Mouse (Mus musculus): ENCODE measurements at regions not wholly inside any gene's neighbourhood (a gene's known extent, or its start where the extent isn't known, plus 50 kb on each side); places are given as distances from the start of the nearest gene placed in this dataset.
A peak's percentile ranks its signal among the peaks of the same experiment; 100 is the strongest.

DNA sequence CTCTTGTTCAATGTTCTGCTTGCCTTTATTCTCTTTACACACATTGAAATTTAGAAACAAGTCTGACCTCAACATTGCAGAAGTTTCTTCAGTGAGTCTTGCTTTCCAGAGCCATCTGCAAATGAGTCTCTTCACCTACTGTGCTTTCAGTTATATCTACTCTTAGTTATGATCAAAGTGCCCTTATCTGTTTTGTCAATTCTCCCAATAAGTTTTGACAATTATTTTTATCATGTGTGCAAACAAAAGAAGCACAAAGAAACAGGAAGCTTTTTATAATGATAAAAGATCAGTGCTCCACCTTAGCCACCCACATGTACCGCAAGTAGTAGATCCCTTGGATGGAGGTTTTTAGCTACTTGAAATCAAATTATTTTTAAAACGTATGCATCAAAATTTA, 1322.8 kb upstream of the Zeb2 start:
- CTCF ChIA-PET: no interaction called here
- TF ChIP-seq CTCF (IDR thresholded peaks at IDR 0.05): no peak
- in situ Hi-C loops (cut with MboI; ENCODE audit: low pct_unique_long_range_greater_than_20kb): loop anchor here (25.0 kb wide), 1 partner anchor 1478 kb away; no protein-coding TSS in a partner anchor
- POLR2A ChIA-PET: no interaction called here
- ATAC-seq (no peak), DNase-seq (ENCODE audit: low read depth, low spot score) (no peak)
- no peaks in the 10 kb centered on the region for H3K27me3 ChIP-seq

DNA sequence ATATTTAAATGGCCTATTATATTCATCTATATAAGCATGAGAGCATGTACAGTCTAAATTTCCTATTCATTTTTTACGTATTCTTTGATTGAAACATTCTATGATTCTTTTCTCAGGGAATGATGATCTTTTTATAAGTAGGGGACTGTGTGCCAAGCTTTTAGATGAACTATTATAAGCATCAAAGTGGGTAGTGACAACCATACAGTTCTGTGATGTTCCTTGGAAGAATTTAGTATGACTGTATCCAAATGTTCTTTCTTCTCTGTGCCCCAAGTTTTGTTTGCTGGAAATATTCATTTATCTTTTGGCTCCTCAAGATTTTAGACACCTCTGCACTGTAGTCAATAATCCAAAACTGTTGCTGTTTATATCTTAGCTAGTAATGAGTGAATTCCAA, 1301.1 kb upstream of the Zeb2 start:
- TF ChIP-seq CTCF (IDR thresholded peaks at IDR 0.05): no peak
- ATAC-seq (no peak), DNase-seq (ENCODE audit: low read depth, low spot score) (no peak)
- CTCF ChIA-PET: interaction anchor here (0.8 to 1.2 kb wide), 2 partner anchors 21 to 23 kb away, joined by 3 read pairs; no protein-coding TSS in a partner anchor
- H3K27me3 ChIP-seq: peaks cover 3% of the 10 kb centered on the region
- POLR2A ChIA-PET: no interaction called here
- in situ Hi-C loops (cut with MboI; ENCODE audit: low pct_unique_long_range_greater_than_20kb): no loop called here

DNA sequence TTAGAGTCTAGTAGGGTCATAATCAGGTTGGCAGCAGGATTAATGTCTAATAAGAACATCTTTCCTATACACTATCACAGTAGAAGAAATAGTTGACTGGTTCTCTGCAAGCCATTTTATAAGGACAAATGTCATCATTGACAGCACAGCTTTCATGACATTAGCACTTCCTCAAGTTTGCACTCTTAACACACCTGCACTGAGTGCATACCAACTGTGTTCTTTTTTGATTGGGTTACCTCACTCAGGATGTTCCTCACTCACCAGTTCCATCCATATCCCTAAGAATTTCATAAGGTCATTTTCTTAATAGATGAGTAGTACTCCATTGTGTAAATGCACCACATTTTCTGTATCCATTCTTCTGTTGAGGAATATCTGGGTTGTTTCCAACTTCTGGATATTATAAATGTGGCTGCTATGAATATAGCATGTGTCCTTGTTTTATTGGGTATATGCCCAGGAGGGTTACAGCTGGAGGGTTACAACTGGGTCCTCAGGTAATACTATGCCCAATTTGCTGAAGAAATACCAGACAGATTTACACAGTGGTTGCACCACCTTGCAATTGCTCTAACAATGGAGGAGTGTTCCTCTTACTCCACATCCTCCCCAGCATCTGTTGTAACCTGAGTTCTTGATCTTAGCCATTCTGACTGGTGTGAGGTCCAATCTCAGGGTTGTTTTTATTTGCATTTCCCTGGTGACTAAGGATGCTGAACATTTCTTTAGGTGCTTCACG, 1285.3 kb upstream of the Zeb2 start:
- no peak for DNase-seq (ENCODE audit: low read depth, low spot score)
- no peak for ATAC-seq
- in situ Hi-C loops (cut with MboI; ENCODE audit: low pct_unique_long_range_greater_than_20kb): no loop called here
- no peak for TF ChIP-seq CTCF (IDR thresholded peaks at IDR 0.05)
- POLR2A ChIA-PET: no interaction called here
- CTCF ChIA-PET: no interaction called here
- no peaks in the 10 kb centered on the region for H3K27me3 ChIP-seq

DNA sequence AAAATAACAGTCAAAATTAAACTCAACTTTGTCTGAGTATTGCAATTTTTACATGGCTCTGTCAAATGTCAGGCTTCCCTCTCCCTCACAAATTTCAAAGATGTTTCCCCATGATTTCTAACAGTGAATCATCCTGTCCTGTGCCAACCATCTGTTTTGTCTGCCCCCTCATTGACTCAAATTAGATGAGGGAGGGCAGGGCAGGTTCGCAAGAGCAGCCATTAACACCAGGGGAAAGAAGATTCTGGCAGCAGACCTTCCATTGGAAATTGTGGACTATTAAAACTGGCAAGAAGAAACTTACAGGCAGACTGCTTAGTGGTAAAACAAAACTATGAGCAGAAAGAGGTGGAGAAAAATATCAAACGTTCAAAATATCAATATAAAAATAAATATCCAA, 1277.0 kb upstream of the Zeb2 start:
- in situ Hi-C loops (cut with MboI; ENCODE audit: low pct_unique_long_range_greater_than_20kb): no loop called here
- ChIA-PET POLR2A (no interaction called here), CTCF (no interaction called here)
- ATAC-seq: no peak
- no peaks in the 10 kb centered on the region for H3K27me3 ChIP-seq
- no peak for TF ChIP-seq CTCF (IDR thresholded peaks at IDR 0.05)
- no peak for DNase-seq (ENCODE audit: low read depth, low spot score)

DNA sequence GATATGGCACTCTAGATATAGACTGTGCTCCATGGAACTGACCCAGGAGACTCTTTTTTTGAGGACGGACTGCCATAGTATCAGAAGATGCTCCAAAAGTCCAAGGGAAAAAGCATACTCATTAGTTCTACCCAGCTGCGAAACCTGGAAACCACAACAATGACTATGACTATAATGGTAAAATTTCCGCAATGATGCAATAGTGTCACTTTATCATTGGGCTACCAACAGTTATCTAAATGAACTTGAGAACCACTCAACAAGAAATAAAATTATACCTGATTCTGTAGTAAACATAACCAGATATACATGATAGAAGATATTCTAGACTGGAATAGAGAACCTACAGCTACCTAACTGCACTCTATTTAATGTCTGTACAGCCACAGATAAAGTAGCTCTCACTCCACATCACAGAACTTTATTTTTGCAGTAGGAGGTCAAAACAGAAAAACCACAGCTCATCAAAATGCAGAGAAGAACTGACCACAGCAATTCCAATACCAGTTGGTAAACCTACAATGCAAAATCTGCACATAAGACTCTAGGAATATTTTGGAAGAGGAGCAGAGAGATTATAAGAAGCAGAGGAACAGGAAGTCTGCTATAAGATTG, 1255.8 kb upstream of the Zeb2 start:
- DNase-seq (ENCODE audit: low read depth, low spot score): no peak
- CTCF ChIA-PET: no interaction called here
- in situ Hi-C loops (cut with MboI; ENCODE audit: low pct_unique_long_range_greater_than_20kb): no loop called here
- POLR2A ChIA-PET: no interaction called here
- TF ChIP-seq CTCF (IDR thresholded peaks at IDR 0.05): no peak
- ATAC-seq: no peak
- H3K27me3 ChIP-seq: no peaks in the 10 kb centered on the region

DNA sequence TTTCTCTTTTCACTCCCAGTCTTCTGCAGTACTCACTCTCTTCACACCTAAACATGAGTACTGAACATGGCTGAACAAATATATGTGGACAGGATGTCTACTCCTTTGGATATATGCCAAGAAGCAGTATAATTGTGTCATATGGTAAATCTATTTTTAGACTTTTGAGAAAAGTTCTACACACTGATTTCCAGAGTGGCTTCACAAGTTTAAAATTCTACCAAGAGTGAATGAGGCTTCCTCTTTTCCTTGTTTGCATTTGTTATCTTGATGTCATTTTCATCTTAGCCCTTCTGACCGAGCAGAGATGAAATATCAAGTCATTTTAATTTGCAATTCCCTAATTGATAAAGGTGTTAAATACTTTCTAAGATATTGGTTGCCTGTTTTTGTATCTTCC, 1254.6 kb upstream of the Zeb2 start:
- H3K27me3 ChIP-seq: no peaks in the 10 kb centered on the region
- no peak for TF ChIP-seq CTCF (IDR thresholded peaks at IDR 0.05)
- in situ Hi-C loops (cut with MboI; ENCODE audit: low pct_unique_long_range_greater_than_20kb): no loop called here
- ChIA-PET CTCF (no interaction called here), POLR2A (no interaction called here)
- no peak for ATAC-seq
- no peak for DNase-seq (ENCODE audit: low read depth, low spot score)

DNA sequence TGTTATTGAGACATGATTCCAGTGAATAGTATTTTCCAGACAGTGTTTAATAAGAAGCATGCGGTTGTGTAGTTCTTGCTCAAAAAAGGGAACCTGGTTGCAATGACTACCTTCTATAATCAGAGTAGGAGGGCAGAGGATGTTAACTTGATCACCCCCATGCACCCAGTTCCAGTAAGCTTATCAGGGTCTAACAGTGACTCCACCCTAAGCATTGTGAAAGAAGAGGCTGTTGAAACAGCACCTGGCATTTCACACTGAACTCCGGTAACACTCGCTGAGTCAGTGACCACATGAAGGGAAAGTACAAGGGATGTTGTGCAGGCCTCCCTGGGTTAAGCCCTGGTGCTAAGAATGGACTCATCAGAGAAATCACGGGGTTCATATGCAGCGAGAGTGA, 1253.8 kb upstream of the Zeb2 start:
- in situ Hi-C loops (cut with MboI; ENCODE audit: low pct_unique_long_range_greater_than_20kb): no loop called here
- DNase-seq (ENCODE audit: low read depth, low spot score) (peak; percentile 17), ATAC-seq (peak; percentile 54)
- ChIA-PET CTCF (no interaction called here), POLR2A (no interaction called here)
- no peaks in the 10 kb centered on the region for H3K27me3 ChIP-seq
- TF ChIP-seq CTCF (IDR thresholded peaks at IDR 0.05): no peak

DNA sequence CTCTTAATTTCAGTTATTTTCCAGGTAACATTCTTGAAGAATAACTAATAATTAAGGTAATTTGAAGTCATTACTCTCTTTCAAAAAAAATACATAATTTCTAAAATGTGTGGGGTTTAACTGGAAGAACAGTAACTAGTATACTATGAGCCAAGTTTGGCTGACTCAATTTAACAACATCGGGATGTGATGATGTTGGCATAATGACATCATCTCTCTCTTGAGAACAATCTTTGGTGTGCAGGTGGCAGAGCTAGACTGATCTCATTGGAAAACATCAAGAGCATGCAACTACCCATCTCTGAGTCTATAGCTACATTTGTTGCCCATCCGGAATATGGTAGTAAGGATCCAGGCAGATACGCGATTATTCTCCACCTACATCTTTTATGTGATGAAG, 1251.7 kb upstream of the Zeb2 start:
- CTCF ChIA-PET: no interaction called here
- DNase-seq (ENCODE audit: low read depth, low spot score) (no peak), ATAC-seq (no peak)
- in situ Hi-C loops (cut with MboI; ENCODE audit: low pct_unique_long_range_greater_than_20kb): no loop called here
- no peaks in the 10 kb centered on the region for H3K27me3 ChIP-seq
- POLR2A ChIA-PET: no interaction called here
- TF ChIP-seq CTCF (IDR thresholded peaks at IDR 0.05): no peak

DNA sequence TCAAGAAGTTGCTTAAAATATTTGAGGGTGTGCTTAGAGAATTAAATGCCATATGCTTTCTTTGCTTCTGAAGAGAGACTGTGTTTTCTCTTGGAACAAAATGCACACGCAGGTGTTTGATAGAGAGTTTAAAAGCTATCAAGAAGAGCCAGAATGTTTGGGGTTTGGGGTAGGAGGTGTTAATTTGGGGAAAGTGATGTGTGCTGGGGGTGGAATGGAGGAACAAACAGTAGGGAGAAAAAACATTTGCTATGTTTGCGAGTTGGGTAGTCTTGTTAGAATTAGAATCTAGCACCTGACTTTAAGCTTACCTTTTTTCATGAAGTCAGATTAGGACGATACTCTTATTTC, 1248.9 kb upstream of the Zeb2 start:
- no peak for TF ChIP-seq CTCF (IDR thresholded peaks at IDR 0.05)
- ATAC-seq (no peak), DNase-seq (ENCODE audit: low read depth, low spot score) (no peak)
- H3K27me3 ChIP-seq: peaks cover 2% of the 10 kb centered on the region
- ChIA-PET POLR2A (no interaction called here), CTCF (no interaction called here)
- in situ Hi-C loops (cut with MboI; ENCODE audit: low pct_unique_long_range_greater_than_20kb): no loop called here

DNA sequence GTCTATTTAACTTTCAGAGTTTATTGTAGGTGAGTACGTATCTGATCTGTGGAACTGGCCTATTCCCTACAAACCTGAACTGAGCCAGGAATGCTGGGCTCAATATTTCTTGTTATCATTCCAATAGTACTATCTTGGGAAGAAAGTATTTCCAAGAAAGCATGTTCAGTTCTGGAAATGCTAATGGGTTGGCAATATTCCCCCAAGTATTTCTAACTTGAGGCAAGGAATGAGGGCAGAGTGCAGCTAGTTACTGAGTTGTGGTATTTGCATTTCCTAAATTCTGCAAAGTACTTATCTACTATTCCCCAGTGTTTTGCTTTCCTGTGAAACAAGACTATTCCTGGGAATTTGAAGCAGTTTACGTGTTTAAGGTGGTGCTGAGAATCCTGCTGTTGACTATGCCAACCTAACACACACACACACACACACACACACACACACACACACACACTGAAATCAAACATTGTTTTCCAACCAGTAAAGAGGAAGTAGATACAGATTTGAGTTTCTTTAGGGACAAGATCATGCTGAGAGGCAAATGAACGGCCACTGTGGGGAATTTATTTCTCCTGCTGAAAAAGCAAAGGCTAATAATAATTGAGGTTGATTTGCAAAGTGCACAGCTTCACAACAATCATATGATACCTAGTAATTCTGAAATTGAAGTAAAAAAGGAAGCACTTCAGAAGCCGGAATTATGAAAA, 1248.4 kb upstream of the Zeb2 start:
- ChIA-PET CTCF (no interaction called here), POLR2A (no interaction called here)
- no peak for TF ChIP-seq CTCF (IDR thresholded peaks at IDR 0.05)
- ATAC-seq: no peak
- in situ Hi-C loops (cut with MboI; ENCODE audit: low pct_unique_long_range_greater_than_20kb): no loop called here
- DNase-seq (ENCODE audit: low read depth, low spot score): no peak
- peaks cover 8% of the 10 kb centered on the region for H3K27me3 ChIP-seq

DNA sequence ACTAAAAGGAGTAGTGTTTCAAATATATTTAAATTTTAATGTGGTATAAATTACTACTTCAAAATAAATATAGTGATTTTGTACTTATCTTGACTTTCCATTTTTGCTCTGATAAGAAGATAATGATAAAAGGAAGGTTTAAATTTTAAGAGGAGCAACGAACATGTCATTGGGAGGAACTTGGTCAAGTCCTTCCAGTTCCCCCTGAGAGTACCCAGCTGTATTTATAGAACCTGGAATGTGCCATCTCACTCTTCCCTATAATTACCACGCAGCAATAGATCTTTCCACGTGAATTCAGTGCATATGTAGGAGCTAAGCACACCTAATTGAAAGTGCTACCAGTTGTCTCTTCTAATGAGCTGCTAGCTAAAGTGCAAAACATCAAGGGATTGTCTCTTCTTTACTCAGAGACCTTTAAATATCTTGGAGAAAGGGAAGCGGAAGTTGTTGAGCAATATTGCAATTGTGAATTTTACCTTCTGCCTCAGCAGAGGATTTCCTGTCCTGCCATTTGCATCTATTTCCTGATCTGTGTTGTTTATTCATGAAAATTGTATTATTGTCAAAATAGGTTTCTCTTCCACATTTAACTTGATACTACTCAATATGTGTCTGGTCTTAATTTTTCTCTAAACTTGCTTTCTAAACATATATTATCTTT, 1243.0 kb upstream of the Zeb2 start:
- no peak for TF ChIP-seq CTCF (IDR thresholded peaks at IDR 0.05)
- POLR2A ChIA-PET: no interaction called here
- DNase-seq (ENCODE audit: low read depth, low spot score): no peak
- H3K27me3 ChIP-seq: peaks cover 8% of the 10 kb centered on the region
- in situ Hi-C loops (cut with MboI; ENCODE audit: low pct_unique_long_range_greater_than_20kb): no loop called here
- ATAC-seq: no peak
- CTCF ChIA-PET: no interaction called here

Data from Patski (cell line).